Mouse (Mus musculus) cerebellum, adult 2 months (tissue): ENCODE data around the gene Iqgap2. TPM values are rescaled to one million over a fixed set of nuclear protein-coding genes. Genes with fewer than 3 reads are reported as not detected.

ENCODE experiments used
- DNase-seq, 2 experiments: peaks; one replicate each; pipeline ENCODE4 v3.0.0; 2021
- H3K27ac ChIP-seq: fragments of 200-500 bp; 2 replicates; pipeline ENCODE4 v1.5.1; 2012; ENCODE audit warnings: low read length, control low read depth, inconsistent platforms; ENCODE audit not compliant: insufficient read depth
- H3K27me3 ChIP-seq: fragments of 200-500 bp; 2 replicates; pipeline ENCODE4 v1.6.1; 2012; ENCODE audit warnings: inconsistent platforms, mild to moderate bottlenecking, low read length, moderate library complexity; ENCODE audit not compliant: control insufficient read depth, insufficient read depth
- H3K4me1 ChIP-seq: fragments of 200-500 bp; 2 replicates; pipeline ENCODE4 v1.6.1; 2011; ENCODE audit warnings: low read length; ENCODE audit not compliant: control insufficient read depth, insufficient read depth
- H3K4me3 ChIP-seq: fragments of 200-500 bp; replicated peaks from 2 replicates; pipeline ENCODE3; 2011; ENCODE audit warnings: mild to moderate bottlenecking, low read depth, low read length, control low read depth; ENCODE audit not compliant: insufficient read depth
- CTCF ChIP-seq: fragments of 200-500 bp; IDR thresholded peaks from 2 replicates; pipeline ENCODE4 v1.5.1; 2011; ENCODE audit warnings: low read depth, mild to moderate bottlenecking, control low read depth, low read length, moderate library complexity, borderline replicate concordance; ENCODE audit not compliant: insufficient read depth
- POLR2A ChIP-seq: fragments of 200-500 bp; IDR thresholded peaks from 2 replicates; pipeline ENCODE4 v1.6.1; 2011; ENCODE audit warnings: low read length, control low read depth, borderline replicate concordance; ENCODE audit not compliant: insufficient read depth
- WGBS: fragments of 180-500 bp; shearing (Covaris S2); methylation state at CpG from one replicate; pipeline ENCODE4 v1.1.7; 2018; 5-methylcytosine and 5-hydroxymethylcytosine counted together
- polyA plus RNA-seq: library from polyadenylated mRNA; depleted of rRNA; stranded (reverse); fragments of >200 nt; gene quantifications from 2 replicates; pipeline ENCODE4 v1.2.3, GENCODE M21; 2012; rRNA removed

Gene Iqgap2
- polyA plus RNA-seq, 1 experiment: 1.3 TPM

- no peak for DNase-seq
- Histone ChIP-seq H3K4me3 (no peak overlapping the region), H3K4me1 (no peaks in the 10 kb centered on the region), H3K27me3 (no peaks in the 10 kb centered on the region; the same call in 1 of the 2 replicates), H3K27ac (no peak overlapping the region)
- WGBS: 89% methylated on average over 4 of the region's 4 CpGs
- no peak for TF ChIP-seq CTCF
Observed at GRCm38 (mm10) chr13:95587628-95588027, 304.1 kb downstream of the Iqgap2 start.

- TF ChIP-seq POLR2A (no peak), CTCF (no peak)
- Histone ChIP-seq H3K27me3 (no peaks in the 10 kb centered on the region; the same call in 1 of the 2 replicates), H3K27ac (no peak overlapping the region), H3K4me3 (no peak overlapping the region), H3K4me1 (no peaks in the 10 kb centered on the region)
- whole genome bisulfite sequencing: 54% methylated on average over 5 of the region's 5 CpGs
- no peak for DNase-seq
Observed at GRCm38 (mm10) chr13:95584898-95585297, 306.8 kb downstream of the Iqgap2 start.

GRCm38 (mm10) chr13:95583237-95584189 lies 308.2 kb downstream of the Iqgap2 start:
- no peaks in the 10 kb centered on the region for H3K4me1 ChIP-seq
- DNase-seq: peak; percentile 17 to 25
- no peaks in the 10 kb centered on the region; the same call in 1 of the 2 replicates for H3K27me3 ChIP-seq
- TF ChIP-seq POLR2A (no peak), CTCF (no peak)
- no peak overlapping the region for H3K27ac ChIP-seq
- WGBS: 16% methylated on average over 19 of the region's 19 CpGs
- no peak overlapping the region for H3K4me3 ChIP-seq

- no peak for TF ChIP-seq POLR2A
- TF ChIP-seq CTCF: no peak
- no peaks in the 10 kb centered on the region for H3K4me1 ChIP-seq
- no peaks in the 10 kb centered on the region; the same call in 1 of the 2 replicates for H3K27me3 ChIP-seq
- no peak overlapping the region for H3K27ac ChIP-seq
- WGBS: 47% methylated on average over 1 of the region's 1 CpGs
- H3K4me3 ChIP-seq: no peak overlapping the region
- no peak for DNase-seq
Observed at GRCm38 (mm10) chr13:95581850-95582249, 309.9 kb downstream of the Iqgap2 start.

- H3K27ac ChIP-seq: no peak overlapping the region
- no peaks in the 10 kb centered on the region for H3K27me3 ChIP-seq
- WGBS: 90% methylated on average over 5 of the region's 5 CpGs
- TF ChIP-seq POLR2A (no peak), CTCF (no peak)
- no peak for DNase-seq
- H3K4me1 ChIP-seq: no peaks in the 10 kb centered on the region
- no peak overlapping the region for H3K4me3 ChIP-seq
Observed at GRCm38 (mm10) chr13:95578016-95578697, 313.6 kb downstream of the Iqgap2 start.

Other genes starting within 250 kb of the Iqgap2 start
- 0.36 and 0.44 TPM in 2 replicates for gene F2rl2, start 195.1 kb downstream of the Iqgap2 start, polyA plus RNA-seq
- gene Gm20075, start 189.5 kb upstream of the Iqgap2 start, polyA plus RNA-seq: 1.7 and 2.0 TPM in 2 replicates
- not detected in 2 replicates for gene Gm17190, start 190.1 kb upstream of the Iqgap2 start, polyA plus RNA-seq
- gene Sv2c, start 240.7 kb upstream of the Iqgap2 start, polyA plus RNA-seq: 44.9 and 47.3 TPM in 2 replicates